In genomic region chr2:17711216-17711615, GRCm38 (mm10) we compare ENCODE assay signal across 15 mouse cellular contexts. TPM values are rescaled to one million over a fixed set of nuclear protein-coding genes. Genes with fewer than 3 reads are reported as not detected.
"Had no signal": no experiment of that assay in that cellular context is flagged by ENCODE, and none has a peak within 500 bp of the region (broad histone marks: within the 10 kb centered on the region; RNA-seq: fewer than 3 reads in every experiment).

No protein-coding gene starts in this region.

- DNase-seq: lung, adult 2 months; lung, postnatal 14 days; lung, postnatal 36 days; right cerebral cortex, postnatal 14 days; thymus, adult 2 months; thymus, postnatal 25 days; thymus, postnatal 4 days had no signal

- H3K27ac ChIP-seq: lung, embryonic 15.5 days; macrophage; midbrain, embryonic 13.5 days; midbrain, embryonic 15.5 days; neural tube, embryonic 12.5 days; stomach, embryonic 15.5 days; stomach, postnatal 0 days had no signal

- H3K4me3 ChIP-seq: lung, embryonic 15.5 days; megakaryocyte, embryonic 14.5 days; midbrain, embryonic 13.5 days; midbrain, embryonic 15.5 days; neural tube, embryonic 12.5 days; stomach, embryonic 15.5 days had no signal

RNA-seq across cellular contexts. Expression of gene Nebl, which starts 20.0 kb away (rescaled TPM):
- polyA plus RNA-seq: macrophage had no signal
